Mouse (Mus musculus): ENCODE results near the gene Gm45837. TPM values are rescaled to one million over a fixed set of nuclear protein-coding genes. Genes with fewer than 3 reads are reported as not detected.

Gene Gm45837
- total and polyA plus RNA-seq, 2 experiments = not detected

DNA sequence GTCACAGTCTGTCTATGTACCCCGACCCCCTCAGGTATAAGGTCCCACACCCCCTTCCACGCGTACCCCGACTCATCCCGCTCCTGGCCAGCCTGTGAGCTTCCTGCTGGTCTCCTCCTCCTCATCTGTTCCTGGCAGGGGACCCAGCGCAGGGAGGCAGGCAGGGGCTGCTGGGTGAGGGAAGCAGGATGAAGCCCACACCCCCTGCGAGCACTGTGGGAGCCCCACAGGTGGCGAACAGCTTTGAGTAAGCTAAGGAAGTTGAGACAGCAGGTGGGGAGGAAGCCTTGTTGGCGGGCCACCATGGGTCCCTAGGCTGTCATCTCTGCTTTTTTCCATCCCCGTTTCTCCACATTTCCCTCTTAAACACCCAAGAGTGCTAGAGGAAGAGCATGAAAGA is 88.6 kb downstream of the Gm45837 start:
- Histone ChIP-seq H3K27ac (replicated peaks; ENCODE audit: insufficient read depth, low read depth, low read length) (no peak overlapping the region), H3K4me3 (ENCODE audit: insufficient read depth, low read depth, low read length) (no peak overlapping the region), H3K4me1 (ENCODE audit: control insufficient read depth, insufficient read depth, low read length) (no peaks in the 10 kb centered on the region), H3K79me2 (ENCODE audit: control insufficient read depth, insufficient read depth, low read length) (no peaks in the 10 kb centered on the region), H3K27me3 (ENCODE audit: control insufficient read depth, insufficient read depth, low read length) (no peaks in the 10 kb centered on the region), H3K36me3 (ENCODE audit: control insufficient read depth, insufficient read depth, low read length) (no peaks in the 10 kb centered on the region), H3K9ac (ENCODE audit: low read depth, low read length) (no peak overlapping the region)
- TF ChIP-seq CTCF (IDR thresholded peaks at IDR 0.05; ENCODE audit: low read depth, low read length) (no peak), POLR2A (IDR thresholded peaks at IDR 0.05; ENCODE audit: extremely low read depth, insufficient read depth, low read length) (no peak)
- 44% methylated on average over 10 of the region's 10 CpGs for WGBS
- DNase-seq (ENCODE audit: extremely low read depth, low read depth, low spot score) = no peak

DNA sequence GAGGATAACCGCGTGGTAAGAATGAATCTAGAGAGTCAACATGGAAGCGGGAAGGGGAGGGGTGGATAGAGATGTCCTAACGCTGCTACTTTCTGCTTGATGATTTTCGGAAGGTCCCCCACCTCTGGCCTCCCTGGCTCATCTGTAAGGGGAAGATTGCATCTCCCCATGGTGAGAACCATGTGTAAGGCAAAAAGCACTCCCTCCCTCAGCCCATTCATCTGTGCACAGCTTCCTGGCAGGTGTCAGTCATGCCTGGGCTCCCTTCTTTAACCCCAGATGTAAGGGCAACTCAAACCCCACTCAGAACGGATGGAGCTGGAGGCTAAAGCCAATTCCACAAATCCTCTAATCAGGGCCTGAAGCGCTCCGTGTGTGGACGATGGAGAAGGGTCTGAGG is 89.0 kb downstream of the Gm45837 start:
- no peaks in the 10 kb centered on the region for H3K36me3 ChIP-seq (ENCODE audit: control insufficient read depth, insufficient read depth, low read length)
- H3K4me3 ChIP-seq (ENCODE audit: insufficient read depth, low read depth, low read length) = no peak overlapping the region
- TF ChIP-seq CTCF (IDR thresholded peaks at IDR 0.05; ENCODE audit: low read depth, low read length) (no peak), POLR2A (IDR thresholded peaks at IDR 0.05; ENCODE audit: extremely low read depth, insufficient read depth, low read length) (no peak)
- no peak overlapping the region for H3K9ac ChIP-seq (ENCODE audit: low read depth, low read length)
- no peaks in the 10 kb centered on the region for H3K27me3 ChIP-seq (ENCODE audit: control insufficient read depth, insufficient read depth, low read length)
- H3K4me1 ChIP-seq (ENCODE audit: control insufficient read depth, insufficient read depth, low read length) = no peaks in the 10 kb centered on the region
- 71% methylated on average over 9 of the region's 9 CpGs for WGBS
- no peaks in the 10 kb centered on the region for H3K79me2 ChIP-seq (ENCODE audit: control insufficient read depth, insufficient read depth, low read length)
- no peak overlapping the region for H3K27ac ChIP-seq (replicated peaks; ENCODE audit: insufficient read depth, low read depth, low read length)
- DNase-seq (ENCODE audit: extremely low read depth, low read depth, low spot score) = no peak

DNA sequence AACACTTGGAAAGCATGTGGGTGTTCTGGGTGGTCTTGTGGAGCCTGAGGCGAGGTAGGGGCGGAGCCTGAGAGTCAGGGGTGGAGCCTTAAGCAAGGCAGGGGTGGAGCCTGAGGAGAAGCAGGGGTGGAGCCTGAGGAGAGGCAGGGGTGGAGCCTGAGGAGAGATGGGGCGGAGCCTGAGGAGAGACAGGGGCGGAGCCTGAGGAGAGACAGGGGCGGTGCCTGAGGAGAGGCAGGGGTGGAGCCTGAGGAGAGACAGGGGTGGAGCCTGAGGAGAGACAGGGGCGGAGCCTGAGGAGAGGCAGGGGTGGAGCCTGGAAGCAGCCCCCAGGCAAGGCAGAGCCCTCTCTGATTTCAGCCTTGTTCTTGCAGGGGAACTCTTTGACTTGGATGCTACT is 90.5 kb downstream of the Gm45837 start:
- Histone ChIP-seq H3K27ac (replicated peaks; ENCODE audit: insufficient read depth, low read depth, low read length) (no peak overlapping the region), H3K9ac (ENCODE audit: low read depth, low read length) (no peak overlapping the region), H3K36me3 (ENCODE audit: control insufficient read depth, insufficient read depth, low read length) (no peaks in the 10 kb centered on the region), H3K27me3 (ENCODE audit: control insufficient read depth, insufficient read depth, low read length) (no peaks in the 10 kb centered on the region), H3K79me2 (ENCODE audit: control insufficient read depth, insufficient read depth, low read length) (no peaks in the 10 kb centered on the region), H3K4me3 (ENCODE audit: insufficient read depth, low read depth, low read length) (no peak overlapping the region), H3K4me1 (ENCODE audit: control insufficient read depth, insufficient read depth, low read length) (no peaks in the 10 kb centered on the region)
- WGBS = 80% methylated on average over 6 of the region's 6 CpGs
- no peak for DNase-seq (ENCODE audit: extremely low read depth, low read depth, low spot score)
- TF ChIP-seq POLR2A (IDR thresholded peaks at IDR 0.05; ENCODE audit: extremely low read depth, insufficient read depth, low read length) (no peak), CTCF (IDR thresholded peaks at IDR 0.05; ENCODE audit: low read depth, low read length) (no peak)

DNA sequence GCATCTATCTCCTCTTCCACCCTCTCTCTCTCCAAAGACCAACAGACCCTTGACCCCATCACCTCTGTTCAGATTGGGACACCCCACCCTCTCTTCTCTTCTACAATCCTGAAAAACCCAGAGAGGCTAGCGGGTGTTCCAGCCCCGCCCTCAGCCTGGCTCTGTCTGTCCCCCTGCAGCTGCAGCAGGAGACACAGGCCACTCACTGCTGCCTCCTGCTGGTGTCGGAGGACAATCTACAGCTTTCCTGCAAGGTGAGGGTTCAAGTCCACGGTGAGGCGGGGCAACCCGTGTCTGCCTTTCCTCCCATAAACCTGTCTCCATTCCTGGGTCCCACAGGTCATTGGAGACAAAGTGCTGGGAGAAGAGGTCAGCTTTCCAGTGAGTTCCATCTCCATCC is 91.0 kb downstream of the Gm45837 start:
- WGBS = 60% methylated on average over 6 of the region's 6 CpGs
- TF ChIP-seq CTCF (IDR thresholded peaks at IDR 0.05; ENCODE audit: low read depth, low read length) (peak; percentile 51), POLR2A (IDR thresholded peaks at IDR 0.05; ENCODE audit: extremely low read depth, insufficient read depth, low read length) (no peak)
- no peaks in the 10 kb centered on the region for H3K79me2 ChIP-seq (ENCODE audit: control insufficient read depth, insufficient read depth, low read length)
- no peaks in the 10 kb centered on the region for H3K4me1 ChIP-seq (ENCODE audit: control insufficient read depth, insufficient read depth, low read length)
- H3K27ac ChIP-seq (replicated peaks; ENCODE audit: insufficient read depth, low read depth, low read length) = no peak overlapping the region
- no peak for DNase-seq (ENCODE audit: extremely low read depth, low read depth, low spot score)
- no peak overlapping the region for H3K4me3 ChIP-seq (ENCODE audit: insufficient read depth, low read depth, low read length)
- H3K27me3 ChIP-seq (ENCODE audit: control insufficient read depth, insufficient read depth, low read length) = no peaks in the 10 kb centered on the region
- no peak overlapping the region for H3K9ac ChIP-seq (ENCODE audit: low read depth, low read length)
- no peaks in the 10 kb centered on the region for H3K36me3 ChIP-seq (ENCODE audit: control insufficient read depth, insufficient read depth, low read length)

DNA sequence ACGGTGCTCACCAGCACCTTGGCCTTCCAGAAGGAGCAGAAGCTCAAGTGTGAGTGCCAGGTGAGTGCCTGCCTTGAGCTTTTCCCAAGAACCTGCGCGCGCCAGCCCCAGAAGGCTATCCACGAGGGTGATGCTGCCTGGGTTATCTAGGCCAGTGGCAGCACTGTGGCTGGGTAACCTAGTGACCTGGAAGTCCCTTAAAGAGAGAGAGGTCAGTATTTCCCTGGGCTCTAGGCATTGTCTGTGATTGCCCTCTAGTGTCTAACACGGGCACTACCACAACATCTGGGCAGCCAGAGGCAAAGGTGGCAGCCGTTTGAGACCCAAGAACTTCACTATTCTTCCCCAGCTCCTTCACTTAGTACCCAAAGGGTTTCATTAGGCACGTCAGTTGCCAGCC is 92.7 kb downstream of the Gm45837 start:
- no peak overlapping the region for H3K4me3 ChIP-seq (ENCODE audit: insufficient read depth, low read depth, low read length)
- H3K79me2 ChIP-seq (ENCODE audit: control insufficient read depth, insufficient read depth, low read length) = no peaks in the 10 kb centered on the region
- H3K27ac ChIP-seq (replicated peaks; ENCODE audit: insufficient read depth, low read depth, low read length) = no peak overlapping the region
- H3K27me3 ChIP-seq (ENCODE audit: control insufficient read depth, insufficient read depth, low read length) = no peaks in the 10 kb centered on the region
- WGBS = 19% methylated on average over 8 of the region's 8 CpGs
- H3K4me1 ChIP-seq (ENCODE audit: control insufficient read depth, insufficient read depth, low read length) = no peaks in the 10 kb centered on the region
- peak; percentile 60 for DNase-seq (ENCODE audit: extremely low read depth, low read depth, low spot score)
- H3K9ac ChIP-seq (ENCODE audit: low read depth, low read length) = no peak overlapping the region
- no peaks in the 10 kb centered on the region for H3K36me3 ChIP-seq (ENCODE audit: control insufficient read depth, insufficient read depth, low read length)
- no peak for TF ChIP-seq POLR2A (IDR thresholded peaks at IDR 0.05; ENCODE audit: extremely low read depth, insufficient read depth, low read length)
- peak; percentile 84 for TF ChIP-seq CTCF (IDR thresholded peaks at IDR 0.05; ENCODE audit: low read depth, low read length)

DNA sequence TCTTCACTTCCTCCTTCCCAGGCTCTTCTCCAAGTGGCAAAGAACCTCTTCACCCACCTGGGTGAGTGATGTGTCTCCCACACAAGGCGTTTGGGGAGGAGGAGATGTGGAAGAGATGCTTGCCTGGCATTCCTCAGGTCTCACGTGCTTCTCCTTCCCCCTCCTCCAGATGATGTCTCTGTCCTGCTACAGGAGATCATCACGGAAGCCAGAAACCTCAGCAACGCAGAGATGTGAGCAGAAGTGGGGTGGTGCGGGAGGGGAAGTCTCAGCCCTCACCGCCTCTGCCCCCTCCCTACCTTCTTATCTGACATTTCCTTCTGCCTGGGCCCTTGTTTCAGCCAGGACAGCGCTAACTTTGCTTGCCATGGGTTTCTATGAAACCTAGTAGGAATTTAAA is 93.1 kb downstream of the Gm45837 start:
- no peaks in the 10 kb centered on the region for H3K27me3 ChIP-seq (ENCODE audit: control insufficient read depth, insufficient read depth, low read length)
- no peak for TF ChIP-seq CTCF (IDR thresholded peaks at IDR 0.05; ENCODE audit: low read depth, low read length)
- TF ChIP-seq POLR2A (IDR thresholded peaks at IDR 0.05; ENCODE audit: extremely low read depth, insufficient read depth, low read length) = no peak
- H3K27ac ChIP-seq (replicated peaks; ENCODE audit: insufficient read depth, low read depth, low read length) = no peak overlapping the region
- 34% methylated on average over 7 of the region's 7 CpGs for WGBS
- DNase-seq (ENCODE audit: extremely low read depth, low read depth, low spot score) = no peak
- H3K9ac ChIP-seq (ENCODE audit: low read depth, low read length) = no peak overlapping the region
- H3K4me1 ChIP-seq (ENCODE audit: control insufficient read depth, insufficient read depth, low read length) = no peaks in the 10 kb centered on the region
- no peaks in the 10 kb centered on the region for H3K36me3 ChIP-seq (ENCODE audit: control insufficient read depth, insufficient read depth, low read length)
- H3K79me2 ChIP-seq (ENCODE audit: control insufficient read depth, insufficient read depth, low read length) = no peaks in the 10 kb centered on the region
- H3K4me3 ChIP-seq (ENCODE audit: insufficient read depth, low read depth, low read length) = no peak overlapping the region

All from liver, adult 2 months (tissue).